Mouse (Mus musculus): ENCODE data around the gene Etv2.
A peak's percentile ranks its signal among the peaks of the same experiment; 100 is the strongest.

The Etv2 gene

GRCm38 (mm10) chr7:30613529-30614112, 22.0 kb downstream of the Etv2 start:
- DNase-seq = peak; percentile 74 to 78

DNA sequence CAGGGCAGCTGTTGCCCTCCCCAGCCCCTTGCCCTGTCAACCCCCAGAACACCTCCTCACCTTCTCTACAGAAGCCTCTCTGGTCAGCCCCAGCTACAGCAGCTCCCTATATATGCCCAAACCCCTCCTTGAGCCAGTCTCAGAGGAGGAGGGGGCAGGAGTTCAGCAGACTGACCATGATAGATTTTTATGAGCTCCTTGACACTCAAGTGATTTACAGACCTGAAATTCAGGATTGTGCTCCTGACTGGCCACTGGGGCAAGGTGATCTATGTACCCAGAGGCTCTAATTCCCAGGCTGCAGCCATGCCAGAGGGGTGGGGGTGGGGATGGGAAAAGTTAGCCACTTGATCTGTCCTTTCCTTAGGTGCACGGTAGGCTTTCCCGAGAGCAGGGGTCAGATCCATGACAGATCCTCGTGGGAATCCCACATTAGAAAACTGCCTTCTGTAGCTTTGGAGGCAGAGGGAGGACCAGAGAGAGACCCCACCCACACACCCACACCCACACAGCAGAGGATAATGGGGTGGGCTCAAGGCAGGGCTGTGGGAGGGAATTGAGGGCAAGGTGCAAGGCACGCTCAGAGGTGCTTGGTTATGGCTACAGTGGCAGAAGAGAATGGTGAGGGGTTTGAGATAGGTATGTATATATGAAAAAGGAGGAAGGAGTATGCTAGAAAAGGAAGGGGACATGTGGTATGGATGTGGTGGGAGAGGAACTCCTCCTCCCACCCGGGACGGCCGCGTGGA, 22.8 kb downstream of the Etv2 start, which contains the start of gene Upk1a:
Gene Upk1a, minus strand, starts transcription at position 194 of the 749 bp plus-strand sequence.
- no peak for DNase-seq

- peak in 1 of 2 experiments; percentile 42 for DNase-seq
These were observed 25.6 kb downstream of the Etv2 start for GRCm38 (mm10) chr7:30610043-30610442.

DNA sequence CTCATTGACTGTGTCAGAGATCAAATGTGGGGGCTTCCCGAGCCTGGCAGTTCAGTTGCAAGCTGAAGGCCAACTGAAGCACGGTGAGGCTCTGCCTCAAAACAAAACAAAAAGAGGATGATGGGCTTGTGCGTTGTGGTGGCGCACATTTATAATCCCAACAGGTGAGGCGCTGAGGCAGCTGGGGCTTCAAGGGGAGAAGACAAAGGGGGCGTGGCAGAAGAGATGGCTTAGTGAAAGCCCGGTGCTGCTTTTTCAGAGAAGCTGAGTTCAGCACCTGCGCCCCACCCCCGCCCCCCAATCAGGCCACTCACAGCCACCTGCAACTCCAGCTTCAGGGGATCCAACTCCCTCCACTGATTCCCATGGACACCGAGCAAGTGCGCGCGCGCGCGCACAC, 27.2 kb downstream of the Etv2 start:
- no peak for DNase-seq

- DNase-seq = peak; percentile 76 to 80
These were observed 27.8 kb downstream of the Etv2 start for GRCm38 (mm10) chr7:30607706-30608309.

DNA sequence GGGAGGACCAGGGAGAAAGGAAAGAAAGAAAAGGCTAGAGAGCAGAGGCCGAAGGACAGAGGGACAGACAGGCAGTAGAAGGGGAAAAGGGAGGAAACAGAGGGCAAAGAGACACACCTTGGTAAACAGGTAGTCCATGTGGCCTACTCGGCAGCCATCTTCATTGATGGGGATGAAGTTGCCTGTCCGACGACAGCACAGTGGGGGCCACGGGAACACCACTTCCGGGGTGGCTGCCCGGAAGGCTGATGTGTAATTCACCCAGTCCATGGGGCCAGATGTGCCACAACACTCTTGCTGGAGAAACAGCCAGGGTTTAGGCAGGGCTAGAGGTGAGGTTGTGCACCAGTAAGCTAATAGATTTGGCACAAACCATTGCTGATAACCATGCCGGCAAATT, 30.7 kb downstream of the Etv2 start:
- DNase-seq = no peak

- no peak for DNase-seq
These were observed 31.2 kb downstream of the Etv2 start for GRCm38 (mm10) chr7:30604424-30604823.

DNA sequence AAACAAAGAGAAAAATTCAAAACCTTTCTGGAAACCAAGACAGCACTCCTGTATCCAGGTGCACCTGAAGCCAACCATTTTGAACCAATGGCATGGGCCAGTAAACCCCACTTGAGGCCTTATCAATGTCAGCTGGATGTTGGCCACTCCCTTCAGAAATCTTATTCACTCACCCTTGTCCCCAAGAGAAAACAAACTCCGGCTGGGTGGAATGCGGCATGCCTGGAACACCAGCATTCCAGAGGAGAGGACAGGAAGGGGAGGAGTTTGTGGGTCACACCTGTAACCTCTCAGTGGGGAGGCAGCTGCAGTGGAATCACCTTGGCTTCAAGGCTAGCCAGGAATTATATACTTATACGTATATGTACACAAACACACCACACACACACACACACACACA, 33.1 kb downstream of the Etv2 start:
- DNase-seq = peak; percentile 66 to 89

DNA sequence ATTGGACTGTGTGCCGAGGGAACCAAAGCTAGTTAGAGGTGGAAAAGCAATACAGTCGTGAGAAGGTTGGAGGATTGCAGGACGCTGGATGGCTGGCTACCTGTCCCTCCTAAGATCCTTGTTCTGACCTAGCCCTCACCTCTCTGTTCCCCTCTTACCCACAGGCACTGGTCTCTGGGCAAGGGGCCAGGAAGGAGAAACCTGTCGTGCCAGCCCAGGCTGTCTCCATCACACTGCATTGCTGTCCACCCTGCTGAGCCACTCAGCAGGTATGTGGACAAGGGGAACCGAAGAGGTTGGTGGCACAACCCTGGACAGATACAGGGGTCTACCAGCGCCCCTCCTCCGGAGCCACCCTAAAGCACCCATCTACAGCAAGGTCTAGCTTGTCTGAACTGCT, 35.0 kb downstream of the Etv2 start:
- peak; percentile 68 to 82 for DNase-seq

GRCm38 (mm10) chr7:30599933-30600353, 35.7 kb downstream of the Etv2 start:
- DNase-seq = peak; percentile 98 to 99

GRCm38 (mm10) chr7:30598786-30599185, 36.9 kb downstream of the Etv2 start, which contains the start of gene Zbtb32:
Gene Zbtb32, minus strand, starts transcription at chr7:30598909.
- DNase-seq = no peak

DNA sequence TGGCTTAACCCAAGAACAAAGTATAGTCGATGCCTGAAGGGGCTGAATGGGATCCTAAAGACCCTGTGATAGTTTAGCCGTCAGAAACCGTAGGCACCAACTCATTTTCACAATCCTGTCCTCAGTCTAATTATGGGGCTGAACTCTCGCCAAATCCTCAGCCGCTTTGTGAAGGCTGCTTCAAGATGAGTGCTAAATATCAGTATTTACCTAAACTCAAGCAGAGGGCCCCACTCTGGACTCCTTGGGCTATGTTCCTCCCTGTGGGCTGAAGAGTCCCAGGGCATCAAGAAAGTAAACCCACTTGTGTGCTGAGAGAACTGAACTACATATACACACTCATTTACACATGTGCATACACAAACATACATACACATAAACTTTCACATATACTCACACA, 38.8 kb downstream of the Etv2 start:
- no peak for DNase-seq

DNA sequence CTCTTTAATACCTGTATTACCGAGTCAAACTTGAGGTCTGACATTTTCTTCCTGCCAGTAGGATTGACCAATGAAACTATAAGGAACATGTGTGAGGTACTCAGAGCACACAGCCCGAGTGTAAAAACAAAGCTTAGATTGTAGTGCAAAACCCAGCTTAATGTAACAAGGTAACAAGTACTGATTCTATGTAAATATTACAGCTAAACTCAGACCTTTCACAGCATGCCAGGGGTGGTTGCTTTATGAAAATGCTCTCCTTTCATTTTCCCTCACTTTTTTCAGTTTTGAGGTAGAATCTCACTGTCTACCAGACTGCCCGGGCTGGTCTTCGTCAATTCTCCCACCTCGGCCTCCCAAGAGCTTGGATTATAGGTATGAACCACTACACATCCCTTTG, 39.6 kb downstream of the Etv2 start:
- DNase-seq = no peak

DNA sequence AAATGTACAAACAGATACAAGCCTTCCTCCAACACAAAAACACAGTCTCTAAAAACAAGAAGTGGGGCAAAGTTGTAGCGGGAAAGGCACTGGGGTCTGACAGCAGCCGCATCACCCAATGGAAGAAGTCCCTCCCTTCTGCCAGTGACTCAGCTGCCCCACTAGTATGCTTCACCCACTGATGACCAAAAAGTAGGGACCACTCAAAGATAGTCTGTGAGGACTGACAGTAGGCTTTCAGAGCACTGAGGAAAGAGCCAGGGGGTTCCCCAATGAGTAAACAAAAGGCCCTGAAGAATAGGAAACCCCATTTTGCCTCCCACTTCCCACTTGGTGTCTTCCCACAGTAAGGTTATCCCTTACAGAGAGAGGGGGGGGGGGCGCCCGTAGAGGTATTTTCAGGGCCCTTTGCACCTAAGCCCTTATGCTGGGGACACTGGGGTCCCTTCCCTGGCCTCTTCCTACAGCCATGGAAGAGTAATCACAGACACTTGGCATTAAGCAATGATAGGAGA, 41.1 kb downstream of the Etv2 start:
- DNase-seq = no peak

DNA sequence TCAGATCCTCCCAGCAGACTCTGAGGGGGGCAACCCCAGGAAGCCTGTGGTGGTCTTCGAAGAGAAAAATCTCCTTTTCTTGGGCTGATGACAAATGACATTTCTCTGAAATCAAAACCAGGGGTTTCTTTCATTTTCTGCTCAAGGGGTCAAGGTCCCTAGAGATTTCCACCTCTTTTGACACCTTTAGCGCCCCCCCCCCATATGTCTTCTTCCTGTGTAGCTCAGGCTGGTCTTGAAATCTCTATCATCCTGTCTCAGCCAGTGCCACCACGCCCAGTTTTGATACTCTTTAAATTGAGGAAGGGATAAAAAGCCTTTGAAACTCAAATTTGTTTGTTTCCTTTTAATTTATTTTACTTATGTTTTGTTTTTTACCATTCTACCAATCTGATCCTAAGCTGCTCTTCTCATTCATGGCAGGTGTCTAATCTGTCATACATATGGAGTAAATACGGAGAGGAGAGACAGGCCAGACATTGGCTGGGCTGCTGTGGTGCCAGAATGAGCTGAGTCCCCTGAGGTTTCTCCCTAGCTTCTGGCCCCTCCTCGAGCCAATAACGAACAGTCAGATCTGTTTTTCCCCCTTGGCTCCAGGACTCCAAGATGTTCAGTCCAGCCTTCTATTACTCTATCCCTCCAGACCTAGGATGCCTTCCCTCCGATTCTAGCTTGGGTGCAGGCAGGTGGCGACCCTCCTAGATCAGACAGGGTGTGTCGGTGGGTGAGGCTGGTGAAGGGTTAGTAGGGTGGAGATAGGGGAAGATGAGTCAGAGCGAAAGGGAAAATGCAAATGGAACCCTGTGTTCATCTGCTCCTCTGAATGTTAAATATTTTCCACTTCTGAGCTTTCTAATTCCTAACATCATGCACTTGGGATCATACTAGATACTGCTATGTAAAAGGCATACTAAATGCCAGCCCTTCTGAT, 41.8 kb downstream of the Etv2 start:
- DNase-seq = no peak

DNA sequence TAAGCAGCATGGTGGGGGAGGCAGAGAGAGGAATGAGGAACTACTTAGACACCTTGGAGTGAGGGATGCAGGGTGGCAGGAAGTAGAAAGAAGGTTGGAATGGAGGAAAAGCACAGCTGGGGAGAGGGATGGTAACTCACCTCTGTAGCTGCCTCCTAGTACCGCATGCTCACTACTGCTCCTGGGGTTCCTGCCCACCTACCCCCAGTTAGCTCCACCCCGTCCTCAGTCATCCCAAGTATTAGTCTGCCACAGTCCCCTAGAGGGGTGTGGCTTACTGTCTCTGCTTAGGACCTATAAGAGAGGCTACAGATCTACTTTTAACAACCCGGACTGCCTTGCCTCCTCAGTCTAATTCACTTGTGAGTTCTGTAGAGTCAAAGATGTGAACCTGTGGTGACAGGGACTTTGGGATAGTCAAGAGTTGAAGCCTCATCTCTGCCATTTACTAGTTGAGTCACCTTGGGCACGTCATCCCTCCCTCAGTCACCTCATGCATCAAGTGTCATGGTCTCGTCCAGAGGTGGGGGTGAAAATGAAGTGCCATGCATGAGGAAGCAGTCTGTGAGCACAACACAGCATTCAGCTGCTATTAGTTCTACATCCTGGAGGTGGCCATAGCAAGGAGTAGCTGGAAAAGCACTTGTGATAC, 42.8 kb downstream of the Etv2 start:
- DNase-seq = no peak

GRCm38 (mm10) chr7:30591605-30591951, 44.1 kb downstream of the Etv2 start:
- DNase-seq = no peak

GRCm38 (mm10) chr7:30590927-30591604, 44.6 kb downstream of the Etv2 start:
- no peak for DNase-seq

DNA sequence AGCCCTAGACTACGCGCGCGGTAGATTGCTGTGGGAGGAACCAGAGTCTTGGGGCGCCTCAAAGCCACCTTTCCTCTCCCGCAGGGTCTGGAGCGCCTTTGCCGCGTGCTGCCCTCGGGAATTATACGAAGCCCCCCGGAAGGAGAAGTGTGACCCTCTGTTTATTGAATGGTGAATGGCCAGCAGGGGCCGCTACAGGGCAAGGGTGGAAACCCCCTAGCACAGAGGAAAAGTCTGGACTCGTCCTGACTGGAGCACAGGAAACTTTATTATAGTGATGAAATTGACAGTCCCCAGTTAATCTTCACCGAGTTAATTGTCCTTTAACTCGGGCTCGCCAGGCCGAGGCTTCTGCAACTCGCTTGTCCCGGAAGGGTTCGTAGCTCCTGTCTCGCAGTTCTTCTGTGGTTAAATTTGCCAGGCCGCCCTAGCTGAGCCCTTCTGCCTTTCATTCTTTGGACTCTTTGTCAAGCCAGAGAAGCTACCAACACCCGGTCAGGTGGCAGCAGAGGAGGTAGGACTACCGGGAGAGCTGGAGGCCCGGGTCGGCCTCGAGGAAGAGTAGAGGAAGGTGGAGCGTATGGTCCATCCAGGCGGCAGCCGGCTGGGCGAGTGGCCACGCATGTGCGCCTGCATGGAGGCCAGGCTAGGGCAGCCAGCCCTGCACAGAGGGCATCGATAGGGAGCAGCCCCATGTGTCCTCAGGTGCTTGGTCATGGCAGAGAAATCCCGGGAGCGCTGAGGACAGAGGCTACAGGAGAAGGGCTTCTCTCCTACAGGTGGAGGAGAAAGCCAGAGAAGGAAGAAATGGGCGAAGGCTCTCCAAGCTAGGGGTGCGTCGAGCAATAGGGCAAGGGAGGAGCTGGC, 46.0 kb downstream of the Etv2 start:
- DNase-seq = peak; percentile 90 to 91

DNA sequence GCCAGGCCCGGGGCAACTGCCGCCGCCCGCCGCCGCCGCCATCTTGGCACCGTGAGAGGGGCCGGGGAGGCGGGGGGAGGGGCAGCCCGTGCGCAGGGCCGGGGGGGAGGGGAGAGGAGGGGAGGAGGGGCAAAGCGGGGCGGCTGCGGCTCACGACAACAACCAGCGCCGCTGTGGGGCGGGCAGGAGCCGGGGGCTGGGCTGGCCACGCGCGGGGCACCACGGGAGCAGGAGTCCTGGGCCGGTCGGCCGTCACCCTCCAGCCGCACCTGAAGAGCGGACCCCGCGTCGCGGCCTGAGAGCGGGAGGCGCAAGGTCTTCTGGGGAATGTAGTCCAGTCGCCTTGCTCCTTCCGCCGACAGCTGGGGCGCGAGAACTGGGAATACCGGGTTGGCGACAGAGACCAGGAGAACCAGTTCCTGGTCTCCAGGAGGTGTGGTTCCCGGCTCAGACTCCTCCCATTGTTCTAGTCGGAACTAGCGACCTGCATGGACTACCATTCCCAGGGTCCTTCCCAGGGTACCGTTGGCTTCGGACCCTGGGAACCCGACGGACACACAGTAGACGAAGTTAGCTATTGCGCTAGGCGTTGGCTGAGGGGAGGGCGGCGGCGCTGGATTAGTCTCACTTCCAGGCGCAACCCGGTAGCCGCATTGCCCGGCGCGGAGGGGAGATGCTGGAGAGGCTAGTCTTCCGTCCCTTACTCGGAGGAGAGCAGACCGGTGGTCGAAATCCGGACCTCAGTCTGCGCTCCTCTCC, 46.8 kb downstream of the Etv2 start, which contains the start of gene Kmt2b:
Gene Kmt2b, minus strand, starts transcription at position 51 of the 759 bp plus-strand sequence.
- peak; percentile 97 to 99 for DNase-seq

All from kidney, postnatal 25 days (tissue).